Mouse (Mus musculus): ENCODE measurements around the gene Tat.

DNA sequence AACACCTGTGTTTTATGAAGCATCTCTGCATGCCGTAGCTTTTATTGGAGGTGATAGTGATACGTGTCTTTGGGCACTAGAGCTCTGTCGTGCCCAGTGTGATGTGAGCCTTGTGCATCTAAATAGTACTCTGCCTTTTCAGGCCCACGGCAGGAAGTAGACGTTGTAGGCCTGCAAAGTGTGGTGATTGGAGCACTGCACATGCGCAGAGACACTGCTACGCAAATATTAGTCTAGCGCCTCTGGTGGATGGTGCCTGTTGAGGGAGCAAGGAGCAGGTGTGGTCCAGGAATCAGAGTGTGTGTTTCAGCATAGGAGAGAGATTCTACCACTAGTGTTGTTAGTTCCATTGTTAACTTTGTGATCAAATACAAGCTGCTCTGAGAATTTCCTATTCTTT, 1.1 kb upstream of the Tat start:
- TF ChIP-seq CTCF (IDR thresholded peaks at IDR 0.05; ENCODE audit: low read depth): peak; percentile 16; the same call in 1 of the 2 replicates
- no peak for TF ChIP-seq EP300 (IDR thresholded peaks at IDR 0.05; ENCODE audit: low read depth)

Measured in liver, postnatal 0 days (tissue).